Mouse (Mus musculus) erythroblast, adult 5-6 weeks (primary cell): ENCODE results near the gene Tmem245. TPM values are rescaled to one million over a fixed set of nuclear protein-coding genes. Genes with fewer than 3 reads are reported as not detected.

ENCODE experiments used
- ATAC-seq: replicated peaks from 2 replicates; pipeline ENCODE4 v1.8.0; 2016; ENCODE audit warnings: moderate number of reproducible peaks, mild to moderate bottlenecking, moderate TSS enrichment, inconsistent platforms; ENCODE audit not compliant: poor library complexity, low FRiP score, severe bottlenecking
- total RNA-seq, 2 experiments: library from RNA; stranded (forward) in 1 of 2; stranded (reverse) in 1 of 2; fragments of 150-400 nt in 1 of 2; fragments of 200-764, 138-1000 nt in 1 of 2; gene quantifications; 2 replicates each; pipeline versions ENCODE4 v1.2.3 to v1.2.4; 2015 to 2017; ENCODE audit warnings: low replicate concordance in 2 of 2

The Tmem245 gene
- total RNA-seq, 2 experiments from 2014 or later: 1.2 to 1.8 TPM

DNA sequence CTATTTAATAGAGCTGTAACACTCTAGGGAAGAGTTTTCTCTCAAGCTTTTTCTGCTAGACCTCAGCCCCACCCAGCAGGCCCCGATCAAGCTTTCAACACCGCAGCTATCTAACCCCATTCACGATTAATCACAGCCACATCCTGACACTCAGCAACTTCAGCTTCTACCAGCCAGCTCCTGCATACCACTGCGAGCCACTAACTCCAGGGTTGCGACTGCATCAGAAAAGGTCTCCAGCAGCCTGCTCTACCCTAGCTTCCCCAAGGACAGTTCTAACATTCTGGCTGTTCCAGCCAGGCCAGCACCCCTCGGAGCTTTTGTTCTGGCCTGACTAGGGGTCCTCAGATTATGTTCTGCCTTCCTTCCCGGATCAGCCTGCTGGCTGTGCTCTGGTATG, 15.1 kb downstream of the Tmem245 start:
- ATAC-seq: no peak

DNA sequence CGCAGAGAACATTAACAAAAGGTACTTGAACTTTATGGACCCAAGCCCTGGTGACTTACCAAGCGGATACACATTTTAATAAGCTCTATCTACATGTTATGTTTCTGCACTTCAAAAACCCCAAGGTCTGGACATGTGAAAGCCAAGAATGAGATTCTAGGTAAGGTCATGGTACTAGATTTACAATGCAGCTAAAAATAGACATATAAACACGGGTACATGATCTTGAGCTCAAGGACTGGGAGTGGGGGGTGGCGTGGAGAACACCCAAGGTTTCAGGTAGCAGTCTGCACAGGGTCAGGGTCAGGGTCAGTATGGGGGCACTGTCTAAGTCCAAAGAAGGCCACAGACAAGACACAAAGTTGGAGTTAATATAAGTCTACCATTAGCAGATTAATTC, 16.9 kb downstream of the Tmem245 start:
- no peak for ATAC-seq

DNA sequence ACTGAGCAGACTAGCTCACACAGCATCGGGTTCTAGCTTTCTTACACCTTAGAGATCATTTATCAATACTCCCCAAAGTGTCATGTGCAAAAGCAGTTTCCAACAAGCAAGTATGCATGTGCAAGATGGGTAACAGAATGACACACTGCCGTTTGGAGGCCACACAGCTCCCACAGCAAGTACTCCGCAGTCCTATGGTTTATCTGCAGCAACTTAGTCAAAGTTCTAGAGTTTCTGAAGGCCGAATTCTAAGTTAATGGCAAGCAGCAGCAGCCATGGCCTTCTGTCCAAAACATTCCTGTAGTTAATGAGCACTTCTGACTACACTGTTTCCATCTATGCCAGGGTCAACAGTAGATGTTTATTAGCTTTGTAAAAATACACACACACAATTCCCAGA, 20.3 kb downstream of the Tmem245 start:
- ATAC-seq: no peak

DNA sequence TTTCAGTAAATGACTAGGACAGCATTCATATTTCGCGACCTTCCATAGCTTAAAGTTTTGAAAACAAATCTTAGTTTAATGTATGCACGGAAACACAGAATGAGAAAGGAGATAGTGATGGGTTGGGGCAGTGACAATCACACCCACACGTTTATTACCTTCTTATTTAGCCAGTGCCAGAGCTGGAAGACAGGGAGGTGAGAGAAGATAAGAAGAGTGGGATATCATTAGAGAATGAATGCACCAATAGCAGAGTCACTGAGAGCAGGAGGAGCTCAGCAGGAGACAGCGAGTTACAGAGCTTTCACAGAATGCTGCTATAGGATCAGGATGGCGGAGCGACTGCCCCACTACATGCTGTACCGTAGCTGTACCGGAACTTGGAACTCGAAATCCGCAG, 25.0 kb downstream of the Tmem245 start:
- ATAC-seq: no peak

DNA sequence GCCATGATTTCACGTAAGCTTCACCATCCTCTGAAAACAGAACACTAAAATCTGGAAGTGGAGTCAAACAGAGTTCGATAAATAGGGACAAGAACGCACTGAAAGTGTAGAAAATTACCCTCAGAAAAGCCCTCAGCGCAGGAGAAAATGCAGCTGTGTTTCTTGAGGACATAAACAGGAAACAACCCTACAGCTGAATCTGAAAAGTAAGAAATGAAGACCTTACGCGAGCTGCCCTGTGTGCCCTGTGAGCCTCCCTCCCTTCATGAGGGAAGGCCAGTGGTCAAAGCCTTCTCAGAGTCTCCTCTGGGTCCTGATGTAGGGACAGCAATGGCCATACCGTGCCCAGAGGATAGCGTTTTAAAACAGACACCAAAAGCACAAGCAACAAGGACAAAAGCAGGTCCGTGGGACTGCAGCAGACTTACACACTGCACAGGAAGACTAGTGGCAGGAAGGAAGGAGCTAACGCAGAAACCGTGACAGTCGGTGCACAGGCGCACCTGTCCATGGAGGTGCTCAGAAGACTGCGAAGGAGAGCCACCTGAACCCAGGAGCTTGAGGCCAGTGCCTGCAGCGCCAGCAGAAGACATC, 31.4 kb downstream of the Tmem245 start:
- ATAC-seq: no peak

DNA sequence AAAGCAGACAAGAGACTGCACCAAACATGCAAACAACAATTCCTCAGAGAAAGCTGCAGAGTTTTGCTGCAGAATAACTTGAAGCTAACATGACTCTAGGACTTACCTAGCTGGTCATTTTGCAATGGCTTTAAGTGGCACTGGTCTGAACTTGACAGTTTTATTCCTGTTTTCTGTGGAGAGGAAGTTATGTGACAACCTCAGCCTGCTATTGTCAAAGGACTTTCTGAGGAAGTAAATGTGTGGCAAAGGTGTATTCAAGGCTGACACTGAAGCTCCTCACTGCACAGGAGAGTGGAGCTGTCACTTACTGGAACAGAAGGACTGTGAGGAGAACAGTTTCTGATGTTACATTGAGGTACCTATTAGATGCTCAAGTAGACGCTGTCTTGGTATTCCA, 32.5 kb downstream of the Tmem245 start:
- no peak for ATAC-seq

DNA sequence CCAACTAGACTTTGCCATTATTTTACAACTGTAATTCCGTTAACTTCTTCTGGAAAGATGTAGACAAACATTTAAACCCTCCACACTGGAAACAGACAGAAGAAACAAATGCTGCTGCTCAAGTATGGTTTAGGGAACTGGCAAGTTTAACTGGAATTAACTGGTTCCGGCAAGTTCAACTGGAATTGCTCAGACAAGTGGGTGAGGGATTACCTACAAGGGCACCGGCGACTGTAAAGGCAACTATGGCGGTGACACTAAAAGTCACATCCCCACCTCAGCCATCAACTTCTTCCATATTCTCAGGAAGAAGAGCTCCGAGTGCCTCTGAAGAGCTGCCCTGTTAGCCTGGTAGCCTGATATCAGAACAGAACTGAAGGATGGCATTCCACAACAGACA, 32.9 kb downstream of the Tmem245 start:
- ATAC-seq: no peak

DNA sequence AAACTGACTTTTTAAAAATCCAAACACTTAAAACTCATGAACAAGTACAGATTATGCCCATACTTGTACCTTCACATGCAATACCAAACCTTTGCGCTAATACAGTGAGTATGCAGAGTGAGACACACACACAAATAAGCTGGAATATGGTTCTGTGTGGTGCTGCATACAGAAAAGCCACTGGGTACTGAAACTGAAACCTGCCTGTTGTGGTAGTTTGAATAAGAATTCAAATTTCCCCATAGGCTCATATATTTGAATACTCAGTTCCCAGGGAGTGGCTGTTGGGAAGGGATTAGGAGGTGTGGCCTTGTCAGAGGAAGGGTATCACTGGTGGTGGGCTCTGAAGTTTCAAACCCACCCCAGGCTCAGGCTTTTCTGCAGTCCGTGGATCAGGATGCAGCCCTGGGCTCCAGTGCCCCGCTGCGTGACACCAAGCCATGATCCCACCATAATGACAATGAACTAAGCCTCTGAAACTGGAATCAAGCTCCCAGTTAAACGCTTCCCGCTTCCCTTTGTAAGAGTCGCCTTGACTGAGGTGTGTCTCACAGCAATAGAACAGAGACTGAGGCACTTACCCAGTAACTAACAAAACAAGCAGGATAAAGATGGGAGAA, 34.7 kb downstream of the Tmem245 start:
- ATAC-seq: no peak

DNA sequence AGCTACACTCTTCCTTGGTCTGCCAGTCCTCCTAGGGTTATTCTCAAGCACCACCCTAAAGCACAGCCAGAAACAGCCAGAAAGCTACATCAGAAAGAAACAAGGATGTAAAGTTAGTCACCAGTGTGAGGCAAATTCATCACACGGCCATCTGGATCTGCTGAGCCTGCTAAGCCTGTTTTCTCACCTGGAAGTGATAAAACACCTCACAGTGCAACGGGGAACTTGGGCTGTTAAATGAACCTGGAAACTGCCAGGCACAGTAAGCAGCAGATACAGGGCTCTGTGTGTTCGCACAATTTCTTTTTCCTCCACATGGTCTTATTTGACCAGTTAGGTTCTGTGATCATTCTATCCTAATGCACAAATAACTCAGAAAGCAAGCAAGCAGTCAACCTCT, 37.7 kb downstream of the Tmem245 start:
- no peak for ATAC-seq

DNA sequence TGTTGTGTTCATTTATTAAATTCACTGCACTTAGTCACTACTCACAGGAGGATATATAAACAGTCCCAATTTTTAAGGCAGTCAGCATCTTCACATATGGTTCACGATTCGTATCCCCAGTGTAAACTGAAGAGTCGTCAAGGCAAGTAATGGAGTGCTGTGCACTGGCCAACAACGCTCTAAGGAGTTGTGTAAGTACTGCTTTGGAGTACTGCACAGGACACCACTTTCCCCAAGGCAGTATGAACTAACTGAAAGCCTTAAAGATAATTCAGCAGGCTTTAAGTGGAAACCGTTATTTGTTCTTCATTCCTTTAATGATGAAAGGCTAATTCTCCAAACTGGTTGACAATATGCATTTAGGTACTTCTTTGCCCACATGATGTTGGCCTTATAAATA, 39.6 kb downstream of the Tmem245 start:
- ATAC-seq: no peak

DNA sequence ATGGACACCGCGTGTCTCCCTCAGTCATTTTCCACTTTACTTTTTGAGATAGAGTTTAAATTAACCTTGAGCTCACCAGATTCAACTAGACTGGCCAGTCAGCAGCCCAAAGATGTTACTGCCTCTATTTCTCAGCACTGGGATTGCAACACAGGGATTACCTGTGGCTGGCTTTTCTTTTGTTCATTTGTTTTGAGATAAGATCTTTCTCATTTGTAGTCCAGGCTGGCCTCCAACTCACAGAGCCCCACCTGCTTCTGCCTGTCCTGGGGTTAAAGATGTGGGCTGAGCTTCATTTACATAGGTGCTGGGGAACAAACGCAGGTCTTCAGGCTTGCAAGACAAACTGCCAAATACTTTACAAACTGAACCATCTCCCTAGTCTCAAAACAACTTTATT, 40.3 kb downstream of the Tmem245 start:
- ATAC-seq: no peak

DNA sequence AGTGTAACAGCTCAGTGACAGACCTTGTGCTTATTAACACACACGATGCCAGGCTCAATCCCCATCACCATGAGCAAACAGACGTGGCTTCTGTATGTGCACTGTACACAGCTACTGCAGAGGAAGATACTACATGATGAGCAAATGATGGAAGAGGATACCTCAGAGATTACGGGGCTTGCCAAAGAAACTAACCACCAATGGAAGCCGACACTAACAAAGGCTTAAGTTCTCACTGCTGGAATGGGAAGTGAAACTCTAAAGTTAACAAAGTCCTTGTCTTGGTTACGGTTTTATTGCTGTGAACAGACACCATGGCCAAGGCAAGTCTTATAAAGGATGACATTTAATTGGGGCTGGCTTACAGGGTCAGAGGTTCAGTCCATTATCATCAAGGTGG, 41.7 kb downstream of the Tmem245 start:
- ATAC-seq: no peak

DNA sequence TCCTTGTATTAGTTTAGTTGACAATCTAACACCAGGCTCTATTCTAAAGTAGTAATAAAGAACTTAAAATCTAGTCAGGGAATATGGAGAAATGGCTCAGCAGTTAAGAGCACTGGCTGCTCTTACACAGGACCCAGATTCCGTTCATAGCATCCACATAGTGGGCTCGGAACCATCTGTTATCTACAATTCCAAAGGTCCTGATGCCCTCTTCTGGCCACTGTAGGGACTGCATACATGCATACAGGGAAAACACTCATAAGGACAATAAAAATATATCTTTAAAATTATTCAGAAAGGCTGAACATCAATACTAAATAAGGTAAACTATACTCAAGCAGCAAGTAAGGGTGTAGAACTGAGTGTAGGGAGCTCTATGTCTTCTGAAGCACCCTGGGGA, 45.6 kb downstream of the Tmem245 start:
- ATAC-seq: no peak

DNA sequence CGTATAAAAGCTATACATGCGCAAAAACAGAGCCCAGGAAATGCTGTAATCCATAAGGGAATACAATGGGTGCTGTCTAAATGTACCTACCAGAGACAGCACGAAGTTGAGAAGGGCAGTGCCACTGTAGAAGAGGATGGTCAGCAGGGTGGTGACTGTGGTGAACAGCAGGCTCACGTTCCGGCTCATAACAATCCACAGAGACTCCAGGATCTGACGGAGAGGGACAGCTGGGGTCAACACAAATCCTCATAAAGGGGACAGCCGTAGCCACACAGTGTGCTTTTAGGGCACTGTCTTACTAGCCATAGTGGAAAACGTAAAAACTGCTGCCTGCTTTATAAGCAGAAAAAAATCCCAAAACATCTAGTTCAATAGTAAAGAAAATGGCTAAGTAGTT, 48.0 kb downstream of the Tmem245 start:
- ATAC-seq: no peak

DNA sequence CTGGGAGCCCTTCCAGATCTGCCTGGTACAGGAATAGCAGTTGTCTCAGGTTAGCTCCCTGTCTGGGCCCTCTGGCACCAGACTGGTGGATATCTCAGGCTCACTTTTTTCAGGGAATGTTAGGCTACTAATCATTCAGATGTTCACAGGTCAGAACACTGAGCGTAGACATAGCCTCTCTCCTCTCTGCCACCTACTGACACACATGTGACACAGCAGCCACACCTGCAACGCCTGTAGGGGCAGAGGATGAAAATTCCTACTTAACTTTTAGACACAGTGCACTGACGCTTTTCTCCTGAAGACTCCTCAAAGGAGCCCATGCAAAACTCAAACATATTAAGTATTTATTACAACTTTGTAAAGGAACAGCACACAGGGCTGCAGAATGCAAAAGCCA, 49.7 kb downstream of the Tmem245 start:
- no peak for ATAC-seq

DNA sequence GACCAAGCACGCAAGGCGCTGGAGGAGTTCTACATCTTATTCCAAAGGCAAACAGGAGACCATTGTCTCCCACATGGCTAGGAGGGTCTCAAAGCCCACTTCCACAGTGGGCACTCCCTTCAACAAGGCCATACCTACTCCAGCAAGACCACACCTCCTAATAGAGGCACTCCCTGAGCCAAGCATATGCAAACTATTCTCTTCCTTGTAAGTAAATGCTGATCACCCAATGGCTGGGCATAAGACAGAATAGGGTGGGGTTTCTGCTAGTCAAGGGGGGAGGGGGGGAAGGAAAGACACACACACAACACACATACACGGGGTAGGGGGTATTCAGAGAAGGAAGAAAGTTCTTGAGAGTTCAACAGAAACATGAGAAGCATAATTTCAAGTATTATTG, 53.0 kb downstream of the Tmem245 start:
- ATAC-seq: no peak

DNA sequence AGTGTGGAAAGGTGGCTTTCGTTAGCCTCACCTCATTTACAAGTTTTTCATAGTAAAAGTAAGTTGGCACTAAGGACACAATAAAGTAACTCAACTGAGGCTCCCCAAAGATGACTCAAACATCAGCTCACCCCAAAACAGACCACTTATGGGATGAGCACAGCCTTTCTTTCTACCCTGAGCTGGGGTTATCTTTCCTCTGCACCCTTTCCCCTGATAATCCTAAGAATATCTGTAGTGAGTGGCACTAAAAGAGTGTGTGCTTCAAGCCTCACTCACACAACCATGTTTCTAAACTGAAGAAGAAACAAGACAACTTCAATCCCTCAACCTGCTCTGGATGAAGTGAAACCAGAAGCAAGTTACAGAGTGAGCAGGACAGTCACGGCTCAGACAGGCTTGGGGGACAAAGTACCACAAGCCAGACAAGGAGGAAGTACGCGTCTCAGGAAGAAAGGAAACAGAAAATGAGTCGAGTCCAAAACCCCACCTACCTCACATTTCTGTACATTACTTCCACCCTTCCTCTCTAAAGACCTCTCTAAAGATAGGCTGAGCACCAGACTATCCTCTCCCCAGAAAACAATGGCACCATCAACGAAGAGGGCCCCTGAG, 54.6 kb downstream of the Tmem245 start:
- ATAC-seq: no peak

DNA sequence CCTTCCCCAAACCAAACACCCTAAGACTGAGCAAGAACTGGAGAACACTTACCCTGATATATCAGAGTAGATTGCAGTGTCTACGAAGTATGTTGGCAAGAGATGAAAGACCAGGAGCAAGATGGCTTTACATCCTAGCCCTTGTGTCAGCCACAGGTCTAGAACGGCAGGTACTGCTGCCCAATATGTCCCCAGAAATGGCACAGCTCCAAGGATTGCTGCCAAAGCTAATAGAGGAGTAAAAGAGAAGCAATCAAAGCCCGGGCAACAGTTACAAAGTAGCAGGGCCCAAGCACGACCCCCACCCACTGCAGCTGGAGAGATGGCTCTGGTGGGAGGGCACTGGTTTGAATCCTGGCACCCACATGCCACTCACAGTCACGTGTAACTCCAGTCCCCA, 58.8 kb downstream of the Tmem245 start:
- ATAC-seq: no peak

DNA sequence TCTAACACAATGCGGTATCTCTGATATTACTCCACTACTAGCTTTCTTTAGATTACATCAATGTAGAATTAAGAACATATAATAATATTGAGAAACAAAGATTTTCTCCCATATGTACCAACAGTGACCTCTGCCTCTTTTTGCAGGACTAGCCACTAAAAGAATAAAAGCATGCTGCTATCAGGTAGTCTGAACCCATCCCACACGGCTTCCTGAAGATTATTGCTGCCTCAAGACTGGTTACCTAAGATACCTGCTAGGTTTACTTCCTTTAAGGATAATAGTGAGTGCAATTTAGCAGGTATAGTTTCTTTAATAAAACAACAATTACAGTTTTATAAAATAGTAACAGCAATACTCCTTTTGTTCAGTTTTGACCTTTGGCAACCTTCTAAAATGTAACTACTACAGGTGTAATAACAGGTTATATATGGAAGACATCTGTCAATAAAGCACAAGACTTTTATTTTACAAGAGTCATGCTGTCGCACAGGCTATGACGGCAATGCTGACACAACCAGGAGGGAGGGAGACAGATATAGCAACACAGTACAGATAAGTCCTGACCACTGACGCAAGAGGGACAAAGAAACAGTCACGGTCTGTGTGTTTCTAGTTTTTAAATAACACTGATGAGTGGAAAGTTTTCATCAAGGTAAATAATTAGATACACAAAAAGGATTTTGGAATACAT, 60.8 kb downstream of the Tmem245 start:
- no peak for ATAC-seq

DNA sequence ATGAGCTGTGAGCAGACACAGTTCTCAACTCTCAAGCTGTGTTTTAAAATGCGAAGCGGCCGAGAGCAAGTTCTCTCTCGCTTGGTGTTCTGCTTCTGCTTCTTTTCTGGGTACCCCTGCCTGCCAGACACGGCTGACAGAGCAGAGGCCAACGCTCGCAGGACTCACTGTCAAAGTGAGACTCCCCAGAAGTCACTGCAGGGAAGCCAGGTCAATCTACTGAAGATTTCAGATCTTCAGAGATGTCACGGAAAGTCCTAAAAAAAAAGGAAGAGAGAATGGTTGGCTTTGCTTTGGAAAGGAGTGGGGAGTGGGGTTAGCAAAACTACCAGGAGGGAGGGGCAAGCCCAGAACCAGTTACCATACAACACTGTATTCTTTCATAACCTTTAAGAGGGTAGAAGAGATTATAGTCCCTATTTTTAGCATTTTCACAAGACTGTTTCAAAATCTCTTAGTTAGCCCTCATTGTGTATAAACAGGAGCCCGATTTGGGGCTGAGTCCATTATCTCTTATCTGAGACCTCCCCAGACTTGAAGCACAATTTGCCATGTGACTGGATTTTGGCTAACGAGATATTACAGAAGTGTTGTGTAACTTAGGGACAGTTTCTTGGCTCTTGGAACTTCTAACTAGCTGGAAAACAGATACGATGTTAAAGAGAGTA, 67.1 kb downstream of the Tmem245 start:
- ATAC-seq: no peak

DNA sequence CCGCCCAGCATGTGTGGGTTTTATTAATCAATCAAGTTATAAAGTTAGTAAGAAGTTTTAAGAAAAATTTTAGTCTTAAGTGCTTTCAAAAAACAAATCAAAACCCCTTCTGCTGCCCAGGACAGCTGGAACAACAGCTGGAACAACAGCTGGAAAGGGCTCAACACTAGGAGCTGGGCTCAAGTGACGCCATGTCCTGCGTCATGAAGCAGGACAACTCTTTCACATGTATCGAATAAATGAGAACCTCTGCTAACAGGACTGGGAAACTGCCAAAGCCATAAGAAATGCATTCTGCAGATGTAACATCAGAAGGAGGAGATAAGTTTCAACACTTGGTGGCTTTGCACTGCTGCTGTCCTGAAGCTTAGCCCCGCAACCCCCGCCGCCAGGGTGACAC, 68.3 kb downstream of the Tmem245 start:
- no peak for ATAC-seq
